ENCODE assay signal across 12 mouse cellular contexts in the genomic region with DNA sequence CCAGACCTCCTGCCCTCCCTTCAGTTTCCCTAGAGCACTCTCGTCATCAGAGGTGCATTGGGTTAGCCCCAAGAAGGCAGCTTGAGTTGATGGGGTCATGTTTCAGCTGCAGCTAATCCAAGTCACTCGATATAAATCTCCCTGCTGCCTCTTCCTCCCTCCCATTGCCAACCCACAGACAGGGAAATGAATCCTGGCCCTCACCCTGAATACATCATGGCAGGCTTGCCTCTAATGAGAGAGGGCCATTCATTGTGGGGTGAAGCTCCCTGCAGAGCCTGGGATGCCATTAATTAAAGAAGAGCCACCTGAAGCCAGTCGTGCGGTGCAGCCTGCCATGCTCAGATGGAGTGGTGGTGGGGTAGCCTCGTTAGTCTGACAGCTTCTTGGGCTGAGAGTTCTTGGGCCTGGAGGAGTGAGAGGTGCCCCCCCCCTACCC. TPM values are rescaled to one million over a fixed set of nuclear protein-coding genes. Genes with fewer than 3 reads are reported as not detected.
DNase-seq lines count a peak whose midpoint lies in the region; ATAC-seq and TF ChIP-seq lines count a peak whose summit lies in the region.
"Had no signal": no experiment of that assay in that cellular context is flagged by ENCODE, and none has a peak within 500 bp of the region (broad histone marks: within the 10 kb centered on the region; RNA-seq: fewer than 3 reads in every experiment).

No protein-coding gene starts in this region.

- H3K4me2 ChIP-seq in embryonic facial prominence, embryonic 14.5 days (ENCODE audit: low read depth, low read length), result no peak overlapping the region
- H3K4me2 ChIP-seq in midbrain, embryonic 12.5 days (replicated peaks), result no peak overlapping the region
- no peak overlapping the region for H3K4me2 ChIP-seq in hindbrain, postnatal 0 days (ENCODE audit: low read depth, low read length)
- no peak overlapping the region for H3K4me2 ChIP-seq in intestine, postnatal 0 days (replicated peaks; ENCODE audit: low read depth)
- H3K4me2 ChIP-seq: embryonic facial prominence, embryonic 12.5 days; limb, embryonic 15.5 days had no signal

- H3K9ac ChIP-seq in embryonic facial prominence, embryonic 14.5 days (ENCODE audit: low read depth, low read length), result no peak overlapping the region
- no peak overlapping the region for H3K9ac ChIP-seq in midbrain, embryonic 12.5 days (replicated peaks)
- H3K9ac ChIP-seq in hindbrain, postnatal 0 days (replicated peaks; ENCODE audit: low read length), result no peak overlapping the region
- H3K9ac ChIP-seq in intestine, postnatal 0 days (ENCODE audit: low read depth, low read length), result no peak overlapping the region
- H3K9ac ChIP-seq: embryonic facial prominence, embryonic 12.5 days; limb, embryonic 15.5 days had no signal

- 19% methylated on average over 5 of the region's 5 CpGs for WGBS in embryonic facial prominence, embryonic 14.5 days
- 25% methylated on average over 5 of the region's 5 CpGs for WGBS in embryonic facial prominence, embryonic 10.5 days
- WGBS in midbrain, embryonic 12.5 days, result 18% methylated on average over 5 of the region's 5 CpGs
- 25% methylated on average over 5 of the region's 5 CpGs for WGBS in midbrain, embryonic 10.5 days
- WGBS in hindbrain, postnatal 0 days, result 20% methylated on average over 5 of the region's 5 CpGs
- WGBS in intestine, postnatal 0 days, result 58% methylated on average over 5 of the region's 5 CpGs

- no peak for TF ChIP-seq CTCF in hindbrain, postnatal 0 days (IDR thresholded peaks at IDR 0.05; ENCODE audit: low read depth)
- no peak for TF ChIP-seq CTCF in intestine, postnatal 0 days (IDR thresholded peaks at IDR 0.05; ENCODE audit: low read depth)

- ATAC-seq in embryonic facial prominence, embryonic 14.5 days (ENCODE audit: low read depth), result peak; percentile 56
- ATAC-seq in midbrain, embryonic 12.5 days (ENCODE audit: low FRiP score, low read depth), result peak; percentile 23; the same call in 1 of the 2 replicates
- no peak for ATAC-seq in hindbrain, postnatal 0 days
- ATAC-seq in activated CD4-positive, CD25-positive, alpha-beta regulatory T cell, adult 4 months, result no peak
- no peak for ATAC-seq in intestine, postnatal 0 days
- ATAC-seq: intestine, embryonic 16.5 days had no signal

- no peaks in the 10 kb centered on the region for H3K9me3 ChIP-seq in embryonic facial prominence, embryonic 14.5 days (ENCODE audit: control insufficient read depth, low read length)
- H3K9me3 ChIP-seq in embryonic facial prominence, embryonic 10.5 days, result no peaks in the 10 kb centered on the region
- no peaks in the 10 kb centered on the region for H3K9me3 ChIP-seq in midbrain, embryonic 12.5 days
- no peaks in the 10 kb centered on the region for H3K9me3 ChIP-seq in midbrain, embryonic 10.5 days (replicated peaks)
- no peaks in the 10 kb centered on the region for H3K9me3 ChIP-seq in hindbrain, postnatal 0 days (ENCODE audit: low read length)
- no peaks in the 10 kb centered on the region for H3K9me3 ChIP-seq in intestine, postnatal 0 days (ENCODE audit: control insufficient read depth)
- H3K9me3 ChIP-seq: embryonic facial prominence, embryonic 12.5 days; limb, embryonic 15.5 days had no signal

- H3K4me1 ChIP-seq in embryonic facial prominence, embryonic 14.5 days (ENCODE audit: control insufficient read depth, insufficient read depth, low read length), result peaks cover 14% of the 10 kb centered on the region
- H3K4me1 ChIP-seq in embryonic facial prominence, embryonic 10.5 days, result peaks cover 45% of the 10 kb centered on the region
- H3K4me1 ChIP-seq in midbrain, embryonic 12.5 days, result peaks cover 38% of the 10 kb centered on the region
- H3K4me1 ChIP-seq in midbrain, embryonic 10.5 days, result peaks cover 44% of the 10 kb centered on the region
- H3K4me1 ChIP-seq in hindbrain, postnatal 0 days (ENCODE audit: insufficient read depth, low read length), result peaks cover 18% of the 10 kb centered on the region
- no peaks in the 10 kb centered on the region for H3K4me1 ChIP-seq in intestine, postnatal 0 days (replicated peaks; ENCODE audit: control insufficient read depth, insufficient read depth, low read length)

- no peaks in the 10 kb centered on the region for H3K27me3 ChIP-seq in embryonic facial prominence, embryonic 14.5 days (replicated peaks; ENCODE audit: control insufficient read depth, insufficient read depth, low read length)
- H3K27me3 ChIP-seq in embryonic facial prominence, embryonic 10.5 days (replicated peaks; ENCODE audit: low read depth, poor library complexity, severe bottlenecking), result no peaks in the 10 kb centered on the region
- H3K27me3 ChIP-seq in midbrain, embryonic 12.5 days, result no peaks in the 10 kb centered on the region
- H3K27me3 ChIP-seq in midbrain, embryonic 10.5 days (ENCODE audit: low read depth, poor library complexity, severe bottlenecking), result peaks cover 13% of the 10 kb centered on the region
- no peaks in the 10 kb centered on the region for H3K27me3 ChIP-seq in hindbrain, postnatal 0 days (ENCODE audit: insufficient read depth, low read length)
- no peaks in the 10 kb centered on the region for H3K27me3 ChIP-seq in intestine, postnatal 0 days (replicated peaks; ENCODE audit: control insufficient read depth, insufficient read depth, low read length)
- H3K27me3 ChIP-seq: embryonic facial prominence, embryonic 12.5 days; limb, embryonic 15.5 days had no signal

- H3K36me3 ChIP-seq in embryonic facial prominence, embryonic 14.5 days (ENCODE audit: control insufficient read depth, insufficient read depth, low read length), result peaks cover 53% of the 10 kb centered on the region
- peaks cover 65% of the 10 kb centered on the region for H3K36me3 ChIP-seq in embryonic facial prominence, embryonic 10.5 days (replicated peaks)
- H3K36me3 ChIP-seq in midbrain, embryonic 12.5 days, result peaks cover 24% of the 10 kb centered on the region; the same call in 1 of the 2 replicates
- H3K36me3 ChIP-seq in midbrain, embryonic 10.5 days, result peaks cover 41% of the 10 kb centered on the region
- H3K36me3 ChIP-seq in hindbrain, postnatal 0 days (ENCODE audit: insufficient read depth, low read length), result peaks cover 4% of the 10 kb centered on the region; the same call in 1 of the 2 replicates
- H3K36me3 ChIP-seq in intestine, postnatal 0 days (ENCODE audit: control insufficient read depth, insufficient read depth), result peaks cover 34% of the 10 kb centered on the region

- DNase-seq in embryonic facial prominence, embryonic 14.5 days (ENCODE audit: low spot score), result no peak
- DNase-seq in embryonic facial prominence, embryonic 10.5 days (ENCODE audit: low spot score), result no peak
- no peak for DNase-seq in midbrain, embryonic 10.5 days (ENCODE audit: low spot score)
- peak; percentile 15 for DNase-seq in hindbrain, postnatal 0 days (ENCODE audit: low spot score)
- DNase-seq in frontal cortex, postnatal 14 days (ENCODE audit: low spot score in 2 of 2), result no peak
- DNase-seq: cerebellum, adult 8-10 months had no signal

- H3K4me3 ChIP-seq in embryonic facial prominence, embryonic 14.5 days (ENCODE audit: low read depth, low read length), result no peak overlapping the region
- H3K4me3 ChIP-seq in embryonic facial prominence, embryonic 10.5 days, result no peak overlapping the region
- no peak overlapping the region for H3K4me3 ChIP-seq in midbrain, embryonic 12.5 days
- H3K4me3 ChIP-seq in midbrain, embryonic 10.5 days, result no peak overlapping the region
- H3K4me3 ChIP-seq in hindbrain, postnatal 0 days (ENCODE audit: low read length), result no peak overlapping the region
- no peak overlapping the region for H3K4me3 ChIP-seq in intestine, postnatal 0 days (ENCODE audit: low read depth, low read length)
- H3K4me3 ChIP-seq: embryonic facial prominence, embryonic 12.5 days; limb, embryonic 15.5 days had no signal

- no peak overlapping the region for H3K27ac ChIP-seq in embryonic facial prominence, embryonic 14.5 days (replicated peaks; ENCODE audit: low read depth, low read length)
- no peak overlapping the region for H3K27ac ChIP-seq in embryonic facial prominence, embryonic 10.5 days (replicated peaks)
- H3K27ac ChIP-seq in midbrain, embryonic 12.5 days (replicated peaks), result 0 out of 2 replicates have a peak overlapping the region, but pooled peaks have one; percentile 10
- H3K27ac ChIP-seq in midbrain, embryonic 10.5 days (replicated peaks), result no peak overlapping the region; the same call in 1 of the 2 replicates
- H3K27ac ChIP-seq in hindbrain, postnatal 0 days, result no peak overlapping the region
- no peak overlapping the region for H3K27ac ChIP-seq in intestine, postnatal 0 days (ENCODE audit: low read depth, low read length)
- H3K27ac ChIP-seq: embryonic facial prominence, embryonic 12.5 days had no signal

RNA-seq across cellular contexts. Expression of a gene that starts 51.2 kb away (rescaled TPM):
- 154 and 174 TPM in 2 replicates for polyA plus RNA-seq in embryonic facial prominence, embryonic 14.5 days (2014; fragmentation: Nextera tagmentation; extraction: Ambion mirVana)
- 121 and 132 TPM in 2 replicates for polyA plus RNA-seq in embryonic facial prominence, embryonic 10.5 days (2016; fragmentation: Nextera tagmentation; extraction: Ambion mirVana)
- 148 and 165 TPM in 2 replicates for polyA plus RNA-seq in midbrain, embryonic 12.5 days (2016; fragmentation: Nextera tagmentation; extraction: Ambion mirVana)
- 111 and 139 TPM in 2 replicates for polyA plus RNA-seq in midbrain, embryonic 10.5 days (2016; fragmentation: Nextera tagmentation; extraction: Ambion mirVana)
- 263 and 267 TPM in 2 replicates for total RNA-seq in hindbrain, postnatal 0 days (2014; rRNA removed)
- 277 and 295 TPM in 2 replicates for polyA plus RNA-seq in hindbrain, postnatal 0 days (2015; fragmentation: Nextera tagmentation; extraction: Ambion mirVana)
- polyA plus RNA-seq in activated CD4-positive, CD25-positive, alpha-beta regulatory T cell, adult 4 months (2017; shearing (Covaris generic)), result 10 to 100 TPM; 40.9 to 47.1 TPM
- 46.3 and 54.7 TPM in 2 replicates for polyA plus RNA-seq in intestine, postnatal 0 days (2015; fragmentation: Nextera tagmentation; extraction: Ambion mirVana)

Comparison
In these comparisons a context has a peak if more than half of its experiments do, and no peak if none do; other contexts are left out.
1. ATAC-seq: peak in embryonic facial prominence, embryonic 14.5 days (single experiment) and midbrain, embryonic 12.5 days (single experiment); none in hindbrain, postnatal 0 days (single experiment), activated CD4-positive, CD25-positive, alpha-beta regulatory T cell, adult 4 months (single experiment) and intestine, postnatal 0 days (single experiment).